Mouse (Mus musculus): Measurements from ENCODE around the gene Gcnt4.
"Not testable (repeated sequence)": the region's sequence is repeated elsewhere in the genome, so short reads cannot be mapped to it uniquely, and the experiment has no call there.

- TF ChIP-seq CHD2 (IDR thresholded peaks at IDR 0.05; ENCODE audit: low read length); CTCF (conservative IDR thresholded peaks at IDR 0.05 in 1 of 2, IDR thresholded peaks at IDR 0.05 in 1 of 2; ENCODE audit: low read depth in 2 of 2, low read length in 2 of 2); MYC (IDR thresholded peaks at IDR 0.05; ENCODE audit: low read depth, low read length); TCF12 (IDR thresholded peaks at IDR 0.05; ENCODE audit: low read depth, low read length); UBTF (IDR thresholded peaks at IDR 0.05; ENCODE audit: low read depth, low read length); EP300 (IDR thresholded peaks at IDR 0.05; ENCODE audit: low read length); MAFK (IDR thresholded peaks at IDR 0.05; ENCODE audit: insufficient replicate concordance, low read length); JUND (conservative IDR thresholded peaks at IDR 0.05; ENCODE audit: low read depth, low read length): not testable (repeated sequence)
Observed at GRCm38 (mm10) chr13:96923134-96923533, 1.4 kb upstream of the Gcnt4 start.

All from CH12.LX (cell line).